In genomic region chr15:67040229-67040628, GRCm38 (mm10) we compare ENCODE assay signal across 8 mouse cellular contexts.
DNase-seq lines count a peak whose midpoint lies in the region; ATAC-seq and TF ChIP-seq lines count a peak whose summit lies in the region.

No protein-coding gene starts in this region.

- peaks cover 31% of the 10 kb centered on the region for H3K4me1 ChIP-seq in heart, embryonic 12.5 days (replicated peaks)
- peaks cover 9% of the 10 kb centered on the region for H3K4me1 ChIP-seq in ES-Bruce4 (ENCODE audit: control insufficient read depth, insufficient read depth, low read length)
- H3K4me1 ChIP-seq in heart, postnatal 0 days (ENCODE audit: control insufficient read depth, insufficient read depth) = peaks cover 17% of the 10 kb centered on the region
- peaks cover 10% of the 10 kb centered on the region for H3K4me1 ChIP-seq in midbrain, embryonic 14.5 days (ENCODE audit: control insufficient read depth, insufficient read depth, low read length)

- DNase-seq in heart, postnatal 25 days (ENCODE audit: low spot score) = no peak
- no peak for DNase-seq in heart, postnatal 0 days (ENCODE audit: low spot score)
- DNase-seq in midbrain, embryonic 14.5 days = peak; percentile 25
- DNase-seq in left cerebral cortex, adult 9 months (ENCODE audit: low spot score in 2 of 2) = no peak
- DNase-seq in adrenal gland, adult 2 months = no peak
- DNase-seq in adrenal gland, postnatal 4 days (ENCODE audit: low spot score in 2 of 2) = no peak

- no peak overlapping the region; the same call in 1 of the 2 replicates for H3K9ac ChIP-seq in heart, embryonic 12.5 days
- no peak overlapping the region for H3K9ac ChIP-seq in ES-Bruce4 (ENCODE audit: low read depth, poor library complexity, severe bottlenecking)
- H3K9ac ChIP-seq in heart, postnatal 0 days (replicated peaks; ENCODE audit: low read depth, low read length) = peak overlapping the region; percentile 59; the same call in 1 of the 2 replicates
- no peak overlapping the region for H3K9ac ChIP-seq in midbrain, embryonic 14.5 days (replicated peaks; ENCODE audit: low read length)

- H3K4me3 ChIP-seq in heart, embryonic 12.5 days = peak overlapping the region; percentile 58
- peak overlapping the region; percentile 12; the same call in 1 of the 2 replicates for H3K4me3 ChIP-seq in ES-Bruce4 (ENCODE audit: low read depth, low read length)
- peak overlapping the region; percentile 58 for H3K4me3 ChIP-seq in heart, postnatal 0 days (ENCODE audit: low read depth, low read length)
- no peak overlapping the region for H3K4me3 ChIP-seq in midbrain, embryonic 14.5 days (replicated peaks; ENCODE audit: low read depth, low read length)

- 22% methylated on average over 12 of the region's 12 CpGs for WGBS in heart, embryonic 12.5 days
- 25% methylated on average over 12 of the region's 12 CpGs for WGBS in heart, postnatal 0 days
- WGBS in midbrain, embryonic 14.5 days = 49% methylated on average over 12 of the region's 12 CpGs

- no peaks in the 10 kb centered on the region for H3K27me3 ChIP-seq in heart, embryonic 12.5 days (replicated peaks)
- 0 out of 2 replicates have a peak, but pooled peaks cover 1% of the 10 kb centered on the region for H3K27me3 ChIP-seq in ES-Bruce4 (ENCODE audit: control insufficient read depth, insufficient read depth, low read length, poor library complexity, severe bottlenecking)
- H3K27me3 ChIP-seq in heart, postnatal 0 days (ENCODE audit: control insufficient read depth, insufficient read depth, low read length) = no peaks in the 10 kb centered on the region
- no peaks in the 10 kb centered on the region for H3K27me3 ChIP-seq in midbrain, embryonic 14.5 days (ENCODE audit: control insufficient read depth, insufficient read depth, low read length)

- H3K4me2 ChIP-seq in heart, embryonic 12.5 days = peak overlapping the region; percentile 91
- H3K4me2 ChIP-seq in heart, postnatal 0 days (ENCODE audit: low read depth, low read length) = peak overlapping the region; percentile 69
- peak overlapping the region; percentile 53; the same call in 1 of the 2 replicates for H3K4me2 ChIP-seq in midbrain, embryonic 14.5 days (ENCODE audit: low read length)

- no peak for TF ChIP-seq CTCF in ES-Bruce4 (IDR thresholded peaks at IDR 0.05; ENCODE audit: low read depth, low read length)
- no peak for TF ChIP-seq CTCF in heart, postnatal 0 days (IDR thresholded peaks at IDR 0.05; ENCODE audit: low read depth)

- ATAC-seq in heart, embryonic 12.5 days (ENCODE audit: insufficient number of reproducible peaks, low FRiP score) = no peak
- no peak for ATAC-seq in heart, postnatal 0 days (ENCODE audit: insufficient read depth, low read depth)
- no peak for ATAC-seq in midbrain, embryonic 14.5 days (ENCODE audit: low FRiP score, low TSS enrichment)

- intact Hi-C loops in heart, postnatal 25 days (cut with DNase I) = loop anchor here (2.0 to 5.0 kb wide), 2 partner anchors 53 to 123 kb away; no protein-coding TSS in a partner anchor

- H3K9me3 ChIP-seq in heart, embryonic 12.5 days (replicated peaks) = no peaks in the 10 kb centered on the region
- no peaks in the 10 kb centered on the region for H3K9me3 ChIP-seq in ES-Bruce4 (replicated peaks; ENCODE audit: control insufficient read depth, insufficient read depth, low read length, poor library complexity, severe bottlenecking)
- H3K9me3 ChIP-seq in heart, postnatal 0 days (replicated peaks; ENCODE audit: control insufficient read depth, low read length) = no peaks in the 10 kb centered on the region
- no peaks in the 10 kb centered on the region for H3K9me3 ChIP-seq in midbrain, embryonic 14.5 days (ENCODE audit: control insufficient read depth, low read length)

- no peak for TF ChIP-seq POLR2A in ES-Bruce4 (IDR thresholded peaks at IDR 0.05; ENCODE audit: insufficient read depth, low read length)

- no peak overlapping the region for H3K27ac ChIP-seq in heart, embryonic 12.5 days (ENCODE audit: poor library complexity, severe bottlenecking)
- H3K27ac ChIP-seq in ES-Bruce4 (ENCODE audit: insufficient read depth, low read length) = no peak overlapping the region
- peak overlapping the region; percentile 84 for H3K27ac ChIP-seq in heart, postnatal 0 days (ENCODE audit: low read depth)
- H3K27ac ChIP-seq in midbrain, embryonic 14.5 days (replicated peaks; ENCODE audit: low read depth, low read length) = no peak overlapping the region

- no peaks in the 10 kb centered on the region for H3K36me3 ChIP-seq in heart, embryonic 12.5 days
- no peaks in the 10 kb centered on the region for H3K36me3 ChIP-seq in ES-Bruce4 (ENCODE audit: control insufficient read depth, insufficient read depth, low read length, poor library complexity, severe bottlenecking)
- H3K36me3 ChIP-seq in heart, postnatal 0 days (replicated peaks; ENCODE audit: control insufficient read depth, insufficient read depth, low read length) = no peaks in the 10 kb centered on the region
- no peaks in the 10 kb centered on the region for H3K36me3 ChIP-seq in midbrain, embryonic 14.5 days (ENCODE audit: control insufficient read depth, insufficient read depth, low read length)

- no peak for TF ChIP-seq EP300 in ES-Bruce4 (IDR thresholded peaks at IDR 0.05; ENCODE audit: insufficient read depth, low read depth, low read length)
- TF ChIP-seq EP300 in heart, postnatal 0 days (IDR thresholded peaks at IDR 0.05; ENCODE audit: low read depth) = no peak
